Mouse (Mus musculus) right cerebral cortex, postnatal 4 days (tissue): ENCODE measurements around the gene Ccn1.

Experiments used
- DNase-seq: peaks from one replicate; pipeline ENCODE4 v3.0.0-alpha.2; 2022

The Ccn1 gene

GRCm38 (mm10) chr3:145649852-145650202 is at the start of gene Ccn1:
Ccn1 (minus strand) TSS chr3:145649981.
- DNase-seq, result peak; percentile 63

- no peak for DNase-seq
Observed at GRCm38 (mm10) chr3:145693361-145693760, 43.6 kb upstream of the Ccn1 start.

- no peak for DNase-seq
Observed at GRCm38 (mm10) chr3:145692037-145692436, 42.3 kb upstream of the Ccn1 start.

GRCm38 (mm10) chr3:145691415-145691814 is 41.6 kb upstream of the Ccn1 start:
- DNase-seq, result no peak

GRCm38 (mm10) chr3:145689271-145689670 is 39.5 kb upstream of the Ccn1 start:
- DNase-seq, result no peak

- no peak for DNase-seq
Observed at GRCm38 (mm10) chr3:145687836-145688235, 38.1 kb upstream of the Ccn1 start.

GRCm38 (mm10) chr3:145684604-145685441 is 35.0 kb upstream of the Ccn1 start:
- DNase-seq, result no peak

- no peak for DNase-seq
Observed at GRCm38 (mm10) chr3:145684201-145684600, 34.4 kb upstream of the Ccn1 start.

- peak; percentile 45 for DNase-seq
Observed at GRCm38 (mm10) chr3:145681348-145681935, 31.7 kb upstream of the Ccn1 start.

- DNase-seq, result no peak
Observed at GRCm38 (mm10) chr3:145680686-145681085, 30.9 kb upstream of the Ccn1 start.

GRCm38 (mm10) chr3:145676212-145676611 is 26.4 kb upstream of the Ccn1 start:
- DNase-seq, result no peak

- no peak for DNase-seq
Observed at GRCm38 (mm10) chr3:145674815-145675214, 25.0 kb upstream of the Ccn1 start.

- DNase-seq, result no peak
Observed at GRCm38 (mm10) chr3:145666383-145666782, 16.6 kb upstream of the Ccn1 start.

GRCm38 (mm10) chr3:145656993-145657713 is 7.4 kb upstream of the Ccn1 start:
- no peak for DNase-seq

GRCm38 (mm10) chr3:145654944-145655343 is 5.2 kb upstream of the Ccn1 start:
- DNase-seq, result no peak

GRCm38 (mm10) chr3:145654028-145654427 is 4.2 kb upstream of the Ccn1 start:
- no peak for DNase-seq

GRCm38 (mm10) chr3:145653191-145653940 is 3.6 kb upstream of the Ccn1 start:
- peak; percentile 47 for DNase-seq

- no peak for DNase-seq
Observed at GRCm38 (mm10) chr3:145652322-145653131, 2.7 kb upstream of the Ccn1 start.

GRCm38 (mm10) chr3:145651978-145652321 is 2.2 kb upstream of the Ccn1 start:
- DNase-seq, result no peak

GRCm38 (mm10) chr3:145651029-145651977 is 1.5 kb upstream of the Ccn1 start:
- DNase-seq, result no peak
